Mouse (Mus musculus) cerebral cortex, adult 2 months (tissue): ENCODE measurements around the gene Pla2g15.

Source experiments
- WGBS: fragments of 180-500 bp; shearing (Covaris S2); methylation state at CpG from one replicate; pipeline ENCODE4 v1.1.7; 2018; 5-methylcytosine and 5-hydroxymethylcytosine counted together

The Pla2g15 gene

GRCm38 (mm10) chr8:106149801-106150652, at the start of gene Pla2g15:
TSS of gene Pla2g15 (plus strand) at chr8:106150399.
- WGBS, result 1% methylated on average over 38 of the region's 38 CpGs

GRCm38 (mm10) chr8:106102321-106102720, 47.9 kb upstream of the Pla2g15 start:
- 84% methylated on average over 4 of the region's 4 CpGs for WGBS

- WGBS, result 81% methylated on average over 2 of the region's 2 CpGs
These were observed 46.3 kb upstream of the Pla2g15 start for GRCm38 (mm10) chr8:106103888-106104287.

- WGBS, result 89% methylated on average over 1 of the region's 1 CpGs
These were observed 44.0 kb upstream of the Pla2g15 start for GRCm38 (mm10) chr8:106106193-106106592.

GRCm38 (mm10) chr8:106108080-106108479, 42.1 kb upstream of the Pla2g15 start:
- 93% methylated on average over 4 of the region's 4 CpGs for WGBS

- 90% methylated on average over 3 of the region's 3 CpGs for WGBS
These were observed 41.5 kb upstream of the Pla2g15 start for GRCm38 (mm10) chr8:106108729-106109128.

- WGBS, result 96% methylated on average over 2 of the region's 2 CpGs
These were observed 38.2 kb upstream of the Pla2g15 start for GRCm38 (mm10) chr8:106112041-106112440.

- 90% methylated on average over 1 of the region's 1 CpGs for WGBS
These were observed 37.7 kb upstream of the Pla2g15 start for GRCm38 (mm10) chr8:106112514-106112913.

GRCm38 (mm10) chr8:106115897-106116296, 34.3 kb upstream of the Pla2g15 start:
- WGBS, result 96% methylated on average over 3 of the region's 3 CpGs

- 73% methylated on average over 3 of the region's 3 CpGs for WGBS
These were observed 26.8 kb upstream of the Pla2g15 start for GRCm38 (mm10) chr8:106123443-106123842.

- 90% methylated on average over 1 of the region's 1 CpGs for WGBS
These were observed 24.1 kb upstream of the Pla2g15 start for GRCm38 (mm10) chr8:106126055-106126454.

GRCm38 (mm10) chr8:106127054-106127453, 23.1 kb upstream of the Pla2g15 start:
- WGBS, result 69% methylated on average over 3 of the region's 3 CpGs

GRCm38 (mm10) chr8:106127882-106128410, 22.3 kb upstream of the Pla2g15 start:
- WGBS, result 83% methylated on average over 10 of the region's 10 CpGs

GRCm38 (mm10) chr8:106129997-106130396, 20.2 kb upstream of the Pla2g15 start:
- 83% methylated on average over 2 of the region's 2 CpGs for WGBS

- WGBS, result 86% methylated on average over 2 of the region's 2 CpGs
These were observed 19.7 kb upstream of the Pla2g15 start for GRCm38 (mm10) chr8:106130505-106130904.

GRCm38 (mm10) chr8:106131021-106131420, 19.2 kb upstream of the Pla2g15 start:
- 86% methylated on average over 4 of the region's 4 CpGs for WGBS

- 78% methylated on average over 7 of the region's 7 CpGs for WGBS
These were observed 18.5 kb upstream of the Pla2g15 start for GRCm38 (mm10) chr8:106131488-106132222.

- 91% methylated on average over 11 of the region's 11 CpGs for WGBS
These were observed 17.8 kb upstream of the Pla2g15 start for GRCm38 (mm10) chr8:106132356-106132755.

GRCm38 (mm10) chr8:106133526-106133925, 16.7 kb upstream of the Pla2g15 start:
- WGBS, result 57% methylated on average over 13 of the region's 13 CpGs

- WGBS, result 80% methylated on average over 6 of the region's 6 CpGs
These were observed 16.3 kb upstream of the Pla2g15 start for GRCm38 (mm10) chr8:106133946-106134345.

- WGBS, result 45% methylated on average over 14 of the region's 14 CpGs
These were observed 15.2 kb upstream of the Pla2g15 start for GRCm38 (mm10) chr8:106134751-106135571.

GRCm38 (mm10) chr8:106135672-106136071, 14.5 kb upstream of the Pla2g15 start:
- WGBS, result 16% methylated on average over 19 of the region's 19 CpGs
